Mouse (Mus musculus) liver, embryonic 15.5 days (tissue): ENCODE results near the gene Gh. TPM values are rescaled to one million over a fixed set of nuclear protein-coding genes. Genes with fewer than 3 reads are reported as not detected.
A peak's percentile ranks its signal among the peaks of the same experiment; 100 is the strongest.

Source experiments
- ATAC-seq: fragments of 200-750 bp; cut with Nextera tagmentation; 2 replicates; pipeline ENCODE4 v1.8.0; 2017; ENCODE audit warnings: moderate number of reproducible peaks, mild to moderate bottlenecking, moderate library complexity; ENCODE audit not compliant: insufficient read depth
- H3K27ac ChIP-seq: fragments of 300-500 bp; sonication (generic); replicated peaks from 2 replicates; pipeline ENCODE4 v1.5.1; 2015; ENCODE audit warnings: mild to moderate bottlenecking, inconsistent platforms
- H3K27me3 ChIP-seq: fragments of 300-500 bp; sonication (generic); 2 replicates; pipeline ENCODE4 v1.6.1; 2015; ENCODE audit warnings: mild to moderate bottlenecking, inconsistent platforms
- H3K36me3 ChIP-seq: fragments of 300-500 bp; sonication (generic); replicated peaks from 2 replicates; pipeline ENCODE4 v1.6.1; 2015; ENCODE audit warnings: moderate library complexity, mild to moderate bottlenecking, inconsistent platforms
- H3K4me1 ChIP-seq: fragments of 300-500 bp; sonication (generic); replicated peaks from 2 replicates; pipeline ENCODE4 v1.6.1; 2015; ENCODE audit warnings: inconsistent platforms
- H3K4me2 ChIP-seq: fragments of 300-500 bp; sonication (generic); 2 replicates; pipeline ENCODE4 v1.6.1; 2015; ENCODE audit warnings: moderate library complexity, mild to moderate bottlenecking, inconsistent platforms
- H3K4me3 ChIP-seq: fragments of 300-500 bp; sonication (generic); replicated peaks from 2 replicates; pipeline ENCODE4 v1.5.1; 2015; ENCODE audit warnings: mild to moderate bottlenecking, inconsistent platforms
- H3K9ac ChIP-seq: fragments of 300-500 bp; sonication (generic); 2 replicates; pipeline ENCODE4 v1.6.1; 2015; ENCODE audit warnings: moderate library complexity, mild to moderate bottlenecking, inconsistent platforms
- H3K9me3 ChIP-seq: fragments of 300-500 bp; sonication (generic); replicated peaks from 2 replicates; pipeline ENCODE4 v1.6.1; 2016; ENCODE audit warnings: inconsistent platforms
- WGBS: fragments of 180-500 bp; shearing (Covaris S2); methylation state at CpG from one replicate; pipeline ENCODE4 v1.1.7; 2015; ENCODE audit warnings: mixed read lengths; ENCODE audit not compliant: insufficient replicate concordance; 5-methylcytosine and 5-hydroxymethylcytosine counted together
- polyA plus RNA-seq: library from polyadenylated mRNA; unstranded; fragments of >200 nt; fragmentation: Nextera tagmentation; extraction: Ambion mirVana; gene quantifications from 2 replicates; pipeline ENCODE4 v1.2.1, GENCODE M21; 2015

The Gh gene
- polyA plus RNA-seq, 1 experiment from 2014 or later: not detected

GRCm38 (mm10) chr11:106269060-106269431 is 32.6 kb downstream of the Gh start:
- no peak overlapping the region for H3K4me2 ChIP-seq
- H3K27ac ChIP-seq: no peak overlapping the region
- 32% methylated on average over 3 of the region's 3 CpGs for WGBS
- H3K27me3 ChIP-seq: no peaks in the 10 kb centered on the region
- H3K4me3 ChIP-seq: no peak overlapping the region
- H3K36me3 ChIP-seq: peaks cover 45% of the 10 kb centered on the region
- no peak for ATAC-seq
- 0 out of 2 replicates have a peak overlapping the region, but pooled peaks have one; percentile 1 for H3K9ac ChIP-seq
- peaks cover 52% of the 10 kb centered on the region for H3K4me1 ChIP-seq
- no peaks in the 10 kb centered on the region for H3K9me3 ChIP-seq

- Histone ChIP-seq H3K4me1 (peaks cover 48% of the 10 kb centered on the region), H3K27me3 (no peaks in the 10 kb centered on the region), H3K36me3 (peaks cover 50% of the 10 kb centered on the region), H3K4me3 (no peak overlapping the region), H3K4me2 (0 out of 2 replicates have a peak overlapping the region, but pooled peaks have one; percentile 12), H3K27ac (no peak overlapping the region), H3K9me3 (no peaks in the 10 kb centered on the region), H3K9ac (no peak overlapping the region)
- no peak for ATAC-seq
- 62% methylated on average over 8 of the region's 8 CpGs for WGBS
Observed at GRCm38 (mm10) chr11:106268326-106269059, 33.2 kb downstream of the Gh start.

GRCm38 (mm10) chr11:106267871-106268270 is 33.8 kb downstream of the Gh start:
- Histone ChIP-seq H3K9me3 (no peaks in the 10 kb centered on the region), H3K9ac (no peak overlapping the region), H3K4me2 (no peak overlapping the region), H3K27me3 (no peaks in the 10 kb centered on the region), H3K4me3 (no peak overlapping the region), H3K36me3 (peaks cover 56% of the 10 kb centered on the region), H3K4me1 (peaks cover 44% of the 10 kb centered on the region), H3K27ac (no peak overlapping the region)
- WGBS: 81% methylated on average over 5 of the region's 5 CpGs
- ATAC-seq: no peak

- ATAC-seq: no peak
- WGBS: 81% methylated on average over 15 of the region's 15 CpGs
Observed at GRCm38 (mm10) chr11:106267311-106267852, 34.3 kb downstream of the Gh start.

GRCm38 (mm10) chr11:106266431-106266830 is 35.2 kb downstream of the Gh start:
- Histone ChIP-seq H3K36me3 (peaks cover 71% of the 10 kb centered on the region), H3K4me3 (no peak overlapping the region), H3K4me1 (peaks cover 40% of the 10 kb centered on the region), H3K9me3 (no peaks in the 10 kb centered on the region), H3K27ac (no peak overlapping the region), H3K27me3 (no peaks in the 10 kb centered on the region), H3K4me2 (no peak overlapping the region), H3K9ac (no peak overlapping the region)
- WGBS: 85% methylated on average over 10 of the region's 10 CpGs
- no peak for ATAC-seq

More at GRCm38 (mm10) chr11:106267311-106267852, 34.3 kb downstream of the Gh start:
- Histone ChIP-seq H3K9ac (no peak overlapping the region), H3K4me3 (no peak overlapping the region), H3K9me3 (no peaks in the 10 kb centered on the region), H3K4me1 (peaks cover 44% of the 10 kb centered on the region), H3K27me3 (no peaks in the 10 kb centered on the region), H3K27ac (no peak overlapping the region), H3K36me3 (peaks cover 61% of the 10 kb centered on the region), H3K4me2 (no peak overlapping the region)

- no peak overlapping the region for H3K4me3 ChIP-seq
- peaks cover 79% of the 10 kb centered on the region for H3K36me3 ChIP-seq
- ATAC-seq: no peak
- H3K27ac ChIP-seq: no peak overlapping the region
- H3K27me3 ChIP-seq: no peaks in the 10 kb centered on the region
- no peak overlapping the region for H3K4me2 ChIP-seq
- H3K9ac ChIP-seq: no peak overlapping the region
- H3K9me3 ChIP-seq: no peaks in the 10 kb centered on the region
- WGBS: 74% methylated on average over 4 of the region's 4 CpGs
- peaks cover 32% of the 10 kb centered on the region for H3K4me1 ChIP-seq
Observed at GRCm38 (mm10) chr11:106265570-106265969, 36.1 kb downstream of the Gh start.

- no peak overlapping the region for H3K27ac ChIP-seq
- no peak overlapping the region for H3K9ac ChIP-seq
- H3K4me1 ChIP-seq: peaks cover 26% of the 10 kb centered on the region
- H3K4me3 ChIP-seq: no peak overlapping the region
- no peaks in the 10 kb centered on the region for H3K27me3 ChIP-seq
- no peaks in the 10 kb centered on the region for H3K9me3 ChIP-seq
- ATAC-seq: no peak
- WGBS: 87% methylated on average over 15 of the region's 15 CpGs
- no peak overlapping the region for H3K4me2 ChIP-seq
- peaks cover 81% of the 10 kb centered on the region for H3K36me3 ChIP-seq
Observed at GRCm38 (mm10) chr11:106264988-106265387, 36.7 kb downstream of the Gh start.

- no peak overlapping the region for H3K4me3 ChIP-seq
- H3K27ac ChIP-seq: no peak overlapping the region
- no peaks in the 10 kb centered on the region for H3K9me3 ChIP-seq
- H3K27me3 ChIP-seq: no peaks in the 10 kb centered on the region
- no peak overlapping the region for H3K4me2 ChIP-seq
- peaks cover 91% of the 10 kb centered on the region for H3K36me3 ChIP-seq
- no peak overlapping the region for H3K9ac ChIP-seq
- peaks cover 19% of the 10 kb centered on the region for H3K4me1 ChIP-seq
- WGBS: 77% methylated on average over 9 of the region's 9 CpGs
- ATAC-seq: no peak
Observed at GRCm38 (mm10) chr11:106263963-106264362, 37.7 kb downstream of the Gh start.

GRCm38 (mm10) chr11:106260826-106261450 is 40.7 kb downstream of the Gh start:
- Histone ChIP-seq H3K4me2 (no peak overlapping the region), H3K4me1 (peaks cover 18% of the 10 kb centered on the region), H3K27ac (no peak overlapping the region), H3K9me3 (no peaks in the 10 kb centered on the region), H3K4me3 (no peak overlapping the region), H3K9ac (no peak overlapping the region), H3K36me3 (peaks cover 83% of the 10 kb centered on the region), H3K27me3 (no peaks in the 10 kb centered on the region)
- WGBS: 82% methylated on average over 14 of the region's 14 CpGs
- no peak for ATAC-seq

GRCm38 (mm10) chr11:106256775-106257174 is 44.9 kb downstream of the Gh start:
- peak overlapping the region; percentile 85 for H3K27ac ChIP-seq
- H3K36me3 ChIP-seq: peaks cover 67% of the 10 kb centered on the region
- ATAC-seq: no peak
- H3K27me3 ChIP-seq: no peaks in the 10 kb centered on the region
- H3K9ac ChIP-seq: peak overlapping the region; percentile 89
- H3K9me3 ChIP-seq: no peaks in the 10 kb centered on the region
- WGBS: 51% methylated on average over 5 of the region's 5 CpGs
- peak overlapping the region; percentile 88 for H3K4me3 ChIP-seq
- H3K4me1 ChIP-seq: peaks cover 35% of the 10 kb centered on the region
- peak overlapping the region; percentile 90 for H3K4me2 ChIP-seq

GRCm38 (mm10) chr11:106255685-106256451 is 45.8 kb downstream of the Gh start, which contains the start of the genes Ftsj3 and Psmc5:
Gene Ftsj3, minus strand, starts transcription at chr11:106256079.
Gene Psmc5, plus strand, starts transcription at chr11:106256154.
- Histone ChIP-seq H3K9ac (peak within 1 kb of the TSS; percentile 89), H3K4me1 (peaks cover 35% of the 10 kb centered on the region), H3K27me3 (no peaks in the 10 kb centered on the region), H3K4me3 (peak within 1 kb of the TSS; percentile 88), H3K36me3 (peaks cover 67% of the 10 kb centered on the region), H3K9me3 (no peaks in the 10 kb centered on the region), H3K4me2 (peak within 1 kb of the TSS; percentile 90), H3K27ac (peak within 1 kb of the TSS; percentile 85)
- ATAC-seq: peak; percentile 95
- under 1% methylated on average over 42 of the region's 42 CpGs for WGBS
